Mouse (Mus musculus): ENCODE data around the gene Fermt1. TPM values are rescaled to one million over a fixed set of nuclear protein-coding genes. Genes with fewer than 3 reads are reported as not detected.

Gene Fermt1
- polyA plus RNA-seq, 1 experiment from 2014 or later = not detected

DNA sequence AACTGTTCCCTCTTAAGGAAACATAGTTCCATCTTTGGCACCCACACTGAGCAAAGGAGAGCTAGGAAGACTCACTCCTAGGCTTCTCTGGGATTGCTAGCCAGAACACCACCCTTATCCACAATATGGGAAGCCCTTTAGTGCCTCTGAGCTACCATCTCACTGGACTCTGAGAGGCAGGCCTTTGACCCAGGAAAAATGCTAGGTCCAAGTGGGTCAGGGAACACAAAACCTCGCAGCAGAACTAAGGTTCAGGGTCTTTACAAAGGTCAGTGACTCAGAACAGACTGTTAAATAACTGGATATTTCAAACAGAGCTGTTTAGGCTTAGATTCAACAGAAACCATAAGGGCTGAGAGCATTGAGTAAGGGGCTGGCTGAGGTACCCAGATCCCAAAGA lies 68.7 kb downstream of the Fermt1 start:
- H3K9ac ChIP-seq (ENCODE audit: low read depth, low read length) = no peak overlapping the region
- whole genome bisulfite sequencing = 65% methylated on average over 1 of the region's 1 CpGs
- no peak overlapping the region for H3K27ac ChIP-seq (ENCODE audit: low read length)
- H3K4me2 ChIP-seq (ENCODE audit: low read length) = no peak overlapping the region
- peaks cover 6% of the 10 kb centered on the region; the same call in 1 of the 2 replicates for H3K4me1 ChIP-seq (ENCODE audit: control insufficient read depth, insufficient read depth, low read length)
- H3K27me3 ChIP-seq (ENCODE audit: control insufficient read depth, insufficient read depth, low read depth, low read length) = peaks cover 28% of the 10 kb centered on the region
- no peaks in the 10 kb centered on the region for H3K9me3 ChIP-seq (replicated peaks; ENCODE audit: control insufficient read depth, low read length, poor library complexity, severe bottlenecking)
- no peak for ATAC-seq
- no peaks in the 10 kb centered on the region for H3K36me3 ChIP-seq (ENCODE audit: control insufficient read depth, insufficient read depth, low read length)
- no peak overlapping the region for H3K4me3 ChIP-seq (ENCODE audit: low read depth, low read length)

DNA sequence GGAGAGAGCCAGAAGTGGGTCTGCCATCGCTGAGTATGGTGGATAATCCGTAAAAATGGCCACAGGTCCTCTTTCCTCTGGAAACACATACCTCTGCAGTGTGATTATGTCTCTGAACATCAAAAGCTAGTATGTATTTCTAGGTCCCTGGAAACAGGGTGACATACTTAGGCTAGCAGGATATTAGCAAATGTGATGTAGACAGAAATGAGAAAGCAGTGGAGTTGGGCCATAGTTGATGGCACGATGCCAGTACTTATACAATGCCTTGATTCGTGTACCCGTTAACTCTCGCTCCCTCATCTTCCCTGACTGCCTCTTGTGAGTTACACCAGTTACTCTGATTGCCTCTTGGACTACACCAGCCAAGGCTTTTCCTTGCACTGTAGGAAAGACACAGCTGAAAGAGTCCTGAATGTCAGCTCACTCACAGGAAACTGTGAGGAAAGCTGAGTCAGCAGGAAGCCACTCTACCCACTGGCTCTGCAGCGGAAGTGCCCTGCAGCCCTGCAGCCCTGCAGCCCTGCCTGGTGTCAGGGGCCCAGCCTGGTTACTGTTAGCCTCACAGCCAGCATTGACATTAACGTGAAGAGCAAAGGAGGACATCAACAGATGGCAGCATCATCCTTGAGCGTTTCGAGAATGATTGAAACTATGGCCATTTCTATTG lies 71.9 kb downstream of the Fermt1 start:
- Histone ChIP-seq H3K4me2 (ENCODE audit: low read length) (no peak overlapping the region), H3K27me3 (ENCODE audit: control insufficient read depth, insufficient read depth, low read depth, low read length) (peaks cover 13% of the 10 kb centered on the region; the same call in 1 of the 2 replicates), H3K36me3 (ENCODE audit: control insufficient read depth, insufficient read depth, low read length) (no peaks in the 10 kb centered on the region), H3K9ac (ENCODE audit: low read depth, low read length) (no peak overlapping the region), H3K4me1 (ENCODE audit: control insufficient read depth, insufficient read depth, low read length) (no peaks in the 10 kb centered on the region), H3K27ac (ENCODE audit: low read length) (no peak overlapping the region), H3K9me3 (replicated peaks; ENCODE audit: control insufficient read depth, low read length, poor library complexity, severe bottlenecking) (no peaks in the 10 kb centered on the region), H3K4me3 (ENCODE audit: low read depth, low read length) (no peak overlapping the region)
- no peak for ATAC-seq
- WGBS = 84% methylated on average over 10 of the region's 10 CpGs

DNA sequence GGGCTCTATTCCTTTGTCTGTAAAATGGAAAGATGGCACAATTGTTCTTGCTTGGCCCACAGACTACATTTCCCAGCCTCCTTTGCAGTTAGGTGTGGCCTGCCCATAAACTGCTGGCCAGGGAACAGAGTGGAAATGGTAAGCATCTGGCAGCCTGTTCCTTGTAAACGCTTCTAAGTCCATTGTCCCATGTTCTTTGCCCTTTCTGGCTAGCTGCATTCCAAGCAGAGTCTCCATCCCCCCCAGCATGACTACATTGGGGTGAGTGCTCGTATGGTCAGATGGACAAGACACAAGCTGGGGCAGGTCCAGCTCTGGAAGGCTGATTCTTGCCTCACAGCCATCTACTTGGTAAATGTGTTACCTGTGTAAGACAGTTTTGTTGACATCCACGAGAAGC lies 74.0 kb downstream of the Fermt1 start:
- no peak for ATAC-seq

DNA sequence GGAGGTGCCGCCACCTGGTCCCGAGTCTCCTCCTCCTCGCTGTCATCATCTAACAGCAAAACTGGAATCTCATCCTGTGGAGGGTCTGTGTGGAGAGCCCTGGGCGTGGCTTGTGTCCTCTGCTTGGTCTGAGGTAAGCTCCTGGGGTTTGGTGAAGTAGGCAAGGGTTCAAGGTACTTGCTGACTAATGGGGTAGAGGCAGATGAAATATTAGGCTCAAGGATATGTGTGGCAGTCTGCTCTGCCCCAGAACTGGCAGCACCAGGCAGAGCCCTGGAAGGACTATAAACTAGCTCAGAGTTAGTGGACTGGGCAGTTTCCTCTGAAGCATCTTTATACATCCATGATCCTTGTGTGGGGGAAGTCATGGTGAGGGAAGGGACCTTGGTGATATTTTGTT lies 75.4 kb downstream of the Fermt1 start:
- no peaks in the 10 kb centered on the region for H3K27me3 ChIP-seq (ENCODE audit: control insufficient read depth, insufficient read depth, low read depth, low read length)
- WGBS = 78% methylated on average over 4 of the region's 4 CpGs
- peaks cover 11% of the 10 kb centered on the region for H3K36me3 ChIP-seq (ENCODE audit: control insufficient read depth, insufficient read depth, low read length)
- H3K9me3 ChIP-seq (replicated peaks; ENCODE audit: control insufficient read depth, low read length, poor library complexity, severe bottlenecking) = no peaks in the 10 kb centered on the region
- no peak for ATAC-seq
- no peak overlapping the region for H3K27ac ChIP-seq (ENCODE audit: low read length)
- no peak overlapping the region for H3K4me2 ChIP-seq (ENCODE audit: low read length)
- H3K4me3 ChIP-seq (ENCODE audit: low read depth, low read length) = no peak overlapping the region
- no peak overlapping the region for H3K9ac ChIP-seq (ENCODE audit: low read depth, low read length)
- no peaks in the 10 kb centered on the region for H3K4me1 ChIP-seq (ENCODE audit: control insufficient read depth, insufficient read depth, low read length)

More for the DNA sequence above, 74.0 kb downstream of the Fermt1 start:
- Histone ChIP-seq H3K4me1 (ENCODE audit: control insufficient read depth, insufficient read depth, low read length) (no peaks in the 10 kb centered on the region), H3K27me3 (ENCODE audit: control insufficient read depth, insufficient read depth, low read depth, low read length) (no peaks in the 10 kb centered on the region), H3K9me3 (replicated peaks; ENCODE audit: control insufficient read depth, low read length, poor library complexity, severe bottlenecking) (no peaks in the 10 kb centered on the region), H3K9ac (ENCODE audit: low read depth, low read length) (no peak overlapping the region), H3K4me3 (ENCODE audit: low read depth, low read length) (no peak overlapping the region), H3K27ac (ENCODE audit: low read length) (no peak overlapping the region), H3K4me2 (ENCODE audit: low read length) (no peak overlapping the region), H3K36me3 (ENCODE audit: control insufficient read depth, insufficient read depth, low read length) (peaks cover 3% of the 10 kb centered on the region)
- WGBS = 66% methylated on average over 3 of the region's 3 CpGs

DNA sequence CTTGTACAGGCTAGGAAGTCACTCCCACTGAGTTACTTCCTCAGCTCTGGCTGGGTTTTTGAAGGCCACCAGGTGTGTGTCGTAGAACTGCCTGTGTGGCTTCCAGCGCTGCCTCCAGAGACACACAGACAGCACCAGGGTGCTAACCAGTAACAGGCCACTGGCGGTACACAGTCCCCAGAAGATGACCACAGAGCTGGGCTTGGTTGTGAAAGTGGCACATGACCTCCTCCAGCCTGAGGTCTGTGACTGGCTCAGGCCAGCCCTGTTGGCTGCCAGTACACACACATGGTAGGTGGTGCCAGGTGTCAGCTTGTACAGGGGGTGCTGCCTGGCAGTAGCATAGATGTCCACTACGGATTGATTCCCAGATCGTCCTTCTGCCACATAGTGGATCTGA lies 76.0 kb downstream of the Fermt1 start:
- Histone ChIP-seq H3K4me3 (ENCODE audit: low read depth, low read length) (no peak overlapping the region), H3K27ac (ENCODE audit: low read length) (no peak overlapping the region), H3K27me3 (ENCODE audit: control insufficient read depth, insufficient read depth, low read depth, low read length) (no peaks in the 10 kb centered on the region), H3K36me3 (ENCODE audit: control insufficient read depth, insufficient read depth, low read length) (peaks cover 14% of the 10 kb centered on the region), H3K9ac (ENCODE audit: low read depth, low read length) (no peak overlapping the region), H3K4me1 (ENCODE audit: control insufficient read depth, insufficient read depth, low read length) (no peaks in the 10 kb centered on the region), H3K9me3 (replicated peaks; ENCODE audit: control insufficient read depth, low read length, poor library complexity, severe bottlenecking) (no peaks in the 10 kb centered on the region), H3K4me2 (ENCODE audit: low read length) (no peak overlapping the region)
- 93% methylated on average over 5 of the region's 5 CpGs for WGBS
- no peak for ATAC-seq

DNA sequence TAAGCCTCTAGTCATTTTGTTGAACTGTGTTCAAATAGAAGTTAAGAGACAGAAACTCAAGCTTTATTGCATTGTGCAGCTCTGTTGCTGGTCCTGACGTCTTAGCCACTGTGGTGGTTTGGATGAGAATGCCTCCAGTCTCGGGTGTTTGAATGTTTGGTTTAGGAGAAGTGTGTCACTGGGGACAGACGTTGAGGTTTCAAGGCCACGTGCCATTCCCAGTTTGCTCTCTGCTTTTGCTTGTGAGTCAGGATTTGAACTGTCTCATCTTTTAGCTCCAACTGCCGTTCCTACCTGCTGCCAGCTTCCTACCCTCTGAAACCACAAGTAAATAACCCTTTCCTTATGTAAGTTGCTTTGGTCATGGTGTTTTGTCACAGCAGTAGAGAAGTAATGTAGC lies 78.2 kb downstream of the Fermt1 start:
- H3K27me3 ChIP-seq (ENCODE audit: control insufficient read depth, insufficient read depth, low read depth, low read length) = no peaks in the 10 kb centered on the region
- no peak for ATAC-seq
- WGBS = 81% methylated on average over 5 of the region's 5 CpGs
- H3K4me2 ChIP-seq (ENCODE audit: low read length) = no peak overlapping the region
- H3K9ac ChIP-seq (ENCODE audit: low read depth, low read length) = no peak overlapping the region
- no peaks in the 10 kb centered on the region for H3K4me1 ChIP-seq (ENCODE audit: control insufficient read depth, insufficient read depth, low read length)
- no peaks in the 10 kb centered on the region for H3K9me3 ChIP-seq (replicated peaks; ENCODE audit: control insufficient read depth, low read length, poor library complexity, severe bottlenecking)
- H3K4me3 ChIP-seq (ENCODE audit: low read depth, low read length) = no peak overlapping the region
- H3K27ac ChIP-seq (ENCODE audit: low read length) = no peak overlapping the region
- peaks cover 18% of the 10 kb centered on the region for H3K36me3 ChIP-seq (ENCODE audit: control insufficient read depth, insufficient read depth, low read length)

DNA sequence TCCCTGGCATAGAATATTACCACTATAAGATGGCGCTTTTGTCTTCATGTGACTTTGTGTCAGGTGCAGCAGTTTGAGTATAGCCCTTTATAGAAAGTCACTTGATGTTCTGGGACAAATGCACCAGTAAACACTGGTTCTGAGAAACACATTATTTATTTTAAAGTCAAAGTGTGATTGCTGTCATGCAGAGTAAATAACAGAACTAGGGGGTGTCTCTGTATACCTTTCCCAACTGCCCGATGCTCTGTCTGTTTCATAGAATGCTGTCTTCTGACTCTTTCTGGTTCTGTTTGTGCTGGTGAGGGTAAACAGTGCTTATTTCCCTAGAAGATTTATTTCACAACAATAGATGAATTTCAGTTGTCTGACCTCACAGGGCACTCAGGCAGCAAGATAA lies 82.4 kb downstream of the Fermt1 start:
- no peaks in the 10 kb centered on the region for H3K9me3 ChIP-seq (replicated peaks; ENCODE audit: control insufficient read depth, low read length, poor library complexity, severe bottlenecking)
- H3K4me2 ChIP-seq (ENCODE audit: low read length) = no peak overlapping the region
- no peak overlapping the region for H3K27ac ChIP-seq (ENCODE audit: low read length)
- no peaks in the 10 kb centered on the region for H3K4me1 ChIP-seq (ENCODE audit: control insufficient read depth, insufficient read depth, low read length)
- no peaks in the 10 kb centered on the region for H3K27me3 ChIP-seq (ENCODE audit: control insufficient read depth, insufficient read depth, low read depth, low read length)
- peaks cover 18% of the 10 kb centered on the region for H3K36me3 ChIP-seq (ENCODE audit: control insufficient read depth, insufficient read depth, low read length)
- H3K9ac ChIP-seq (ENCODE audit: low read depth, low read length) = no peak overlapping the region
- WGBS = 97% methylated on average over 2 of the region's 2 CpGs
- no peak overlapping the region for H3K4me3 ChIP-seq (ENCODE audit: low read depth, low read length)
- ATAC-seq = no peak

DNA sequence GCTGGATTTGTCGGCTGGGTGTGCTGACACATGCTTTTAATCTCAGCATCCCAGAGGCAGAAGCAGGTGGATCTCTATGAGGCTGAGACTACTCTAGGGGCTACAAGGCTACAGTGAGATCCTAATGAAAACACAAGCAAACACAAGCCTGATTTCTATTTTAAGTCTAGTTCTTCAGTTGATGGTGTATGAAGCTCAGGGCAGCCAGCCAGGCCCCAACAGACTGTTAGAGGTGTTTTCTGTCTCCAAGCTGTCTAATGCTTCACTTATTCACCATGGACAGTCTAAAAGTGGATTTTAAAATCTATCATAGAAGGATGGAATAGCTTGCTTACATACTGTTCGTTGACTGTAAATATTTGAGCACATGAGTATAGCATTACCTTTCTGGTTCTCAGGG lies 84.2 kb downstream of the Fermt1 start:
- peaks cover 15% of the 10 kb centered on the region for H3K36me3 ChIP-seq (ENCODE audit: control insufficient read depth, insufficient read depth, low read length)
- no peak for ATAC-seq
- no peak overlapping the region for H3K4me2 ChIP-seq (ENCODE audit: low read length)
- WGBS = 98% methylated on average over 2 of the region's 2 CpGs
- H3K4me1 ChIP-seq (ENCODE audit: control insufficient read depth, insufficient read depth, low read length) = no peaks in the 10 kb centered on the region
- no peak overlapping the region for H3K4me3 ChIP-seq (ENCODE audit: low read depth, low read length)
- no peaks in the 10 kb centered on the region for H3K9me3 ChIP-seq (replicated peaks; ENCODE audit: control insufficient read depth, low read length, poor library complexity, severe bottlenecking)
- no peaks in the 10 kb centered on the region for H3K27me3 ChIP-seq (ENCODE audit: control insufficient read depth, insufficient read depth, low read depth, low read length)
- no peak overlapping the region for H3K27ac ChIP-seq (ENCODE audit: low read length)
- no peak overlapping the region for H3K9ac ChIP-seq (ENCODE audit: low read depth, low read length)

DNA sequence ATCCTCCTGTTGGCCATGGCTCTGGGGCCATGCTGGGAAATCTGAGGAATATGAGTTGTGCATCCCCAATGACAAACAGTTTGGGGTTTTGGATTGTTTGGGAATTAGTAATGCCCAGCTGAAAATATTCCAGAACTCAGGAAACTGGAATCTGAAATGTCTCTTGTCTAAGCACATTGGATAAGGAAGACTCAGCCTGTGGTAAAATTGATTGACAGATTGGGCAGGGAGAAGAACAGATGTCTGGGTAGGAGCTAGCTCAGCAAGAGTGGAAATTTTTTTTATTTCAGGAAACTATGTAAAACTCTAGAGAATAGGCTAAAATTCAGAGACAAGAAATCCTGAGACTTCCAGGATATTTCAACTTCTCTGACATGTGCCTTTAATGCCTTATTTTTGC lies 85.3 kb downstream of the Fermt1 start:
- no peak for ATAC-seq
- no peaks in the 10 kb centered on the region for H3K4me1 ChIP-seq (ENCODE audit: control insufficient read depth, insufficient read depth, low read length)
- no peak overlapping the region for H3K4me3 ChIP-seq (ENCODE audit: low read depth, low read length)
- peaks cover 9% of the 10 kb centered on the region for H3K36me3 ChIP-seq (ENCODE audit: control insufficient read depth, insufficient read depth, low read length)
- no peak overlapping the region for H3K4me2 ChIP-seq (ENCODE audit: low read length)
- H3K9ac ChIP-seq (ENCODE audit: low read depth, low read length) = no peak overlapping the region
- H3K9me3 ChIP-seq (replicated peaks; ENCODE audit: control insufficient read depth, low read length, poor library complexity, severe bottlenecking) = no peaks in the 10 kb centered on the region
- H3K27me3 ChIP-seq (ENCODE audit: control insufficient read depth, insufficient read depth, low read depth, low read length) = no peaks in the 10 kb centered on the region
- no peak overlapping the region for H3K27ac ChIP-seq (ENCODE audit: low read length)
